Mouse (Mus musculus) megakaryocyte, embryonic 14.5 days (primary cell): ENCODE measurements around the gene Hpcal1.

Experiments
- FLI1 ChIP-seq: IDR thresholded peaks from 2 replicates; pipeline ENCODE4 v1.6.1; 2012; ENCODE audit warnings: low read length, inconsistent platforms, mixed read lengths
- GATA1 ChIP-seq: IDR thresholded peaks from 3 replicates; pipeline ENCODE4 v1.6.1; 2012; ENCODE audit warnings: mixed read lengths, low read length, inconsistent platforms, borderline replicate concordance

- TF ChIP-seq GATA1 (no peak), FLI1 (no peak)
Measured at GRCm38 (mm10) chr12:17729211-17729900, 38.7 kb downstream of the Hpcal1 start.
